Mouse (Mus musculus) kidney, embryonic 14.5 days (tissue): ENCODE measurements around the gene Tspan11. TPM values are rescaled to one million over a fixed set of nuclear protein-coding genes. Genes with fewer than 3 reads are reported as not detected.

Source experiments
- ATAC-seq: fragments of 200-750 bp; cut with Nextera tagmentation; 2 replicates; pipeline ENCODE4 v1.8.0; 2017; ENCODE audit warnings: moderate number of reproducible peaks, mild to moderate bottlenecking, moderate TSS enrichment, moderate library complexity; ENCODE audit not compliant: low FRiP score, low TSS enrichment
- H3K27ac ChIP-seq: fragments of 300-500 bp; sonication (generic); 2 replicates; pipeline ENCODE4 v1.5.1; 2014; ENCODE audit warnings: low read depth, mild to moderate bottlenecking, low read length, moderate library complexity, mixed read lengths
- H3K27me3 ChIP-seq: fragments of 300-500 bp; sonication (generic); 2 replicates; pipeline ENCODE4 v1.6.1; 2014; ENCODE audit warnings: mild to moderate bottlenecking, low read length; ENCODE audit not compliant: control insufficient read depth, insufficient read depth
- H3K36me3 ChIP-seq: fragments of 300-500 bp; sonication (generic); 2 replicates; pipeline ENCODE4 v1.6.1; 2014; ENCODE audit warnings: low read length, mixed read lengths; ENCODE audit not compliant: control insufficient read depth, insufficient read depth
- H3K4me1 ChIP-seq: fragments of 300-500 bp; sonication (generic); 2 replicates; pipeline ENCODE4 v1.6.1; 2014; ENCODE audit warnings: low read length, mixed read lengths; ENCODE audit not compliant: control insufficient read depth, insufficient read depth
- H3K4me2 ChIP-seq: fragments of 300-500 bp; sonication (generic); replicated peaks from 2 replicates; pipeline ENCODE4 v1.6.1; 2014; ENCODE audit warnings: low read depth, mild to moderate bottlenecking, low read length
- H3K4me3 ChIP-seq: fragments of 300-500 bp; sonication (generic); 2 replicates; pipeline ENCODE4 v1.5.1; 2014; ENCODE audit warnings: mild to moderate bottlenecking, low read length
- H3K9ac ChIP-seq: fragments of 300-500 bp; sonication (generic); 2 replicates; pipeline ENCODE4 v1.6.1; 2014; ENCODE audit warnings: low read depth, mild to moderate bottlenecking, low read length, moderate library complexity
- H3K9me3 ChIP-seq: fragments of 300-500 bp; sonication (generic); 2 replicates; pipeline ENCODE4 v1.6.1; 2016; ENCODE audit warnings: low read length; ENCODE audit not compliant: control insufficient read depth
- WGBS: fragments of 180-500 bp; shearing (Covaris S2); extraction: QIAGEN DNeasy Blood & Tissue Kit; methylation state at CpG from one replicate; pipeline ENCODE4 v1.1.7; 2014; 5-methylcytosine and 5-hydroxymethylcytosine counted together
- polyA plus RNA-seq: library from polyadenylated mRNA; unstranded; fragments of >200 nt; fragmentation: Nextera tagmentation; extraction: Ambion mirVana; gene quantifications from 2 replicates; pipeline ENCODE4 v1.2.1, GENCODE M21; 2014

Tspan11 gene
- polyA plus RNA-seq, 1 experiment from 2014 or later: 5.0 TPM

- no peak for ATAC-seq
- Histone ChIP-seq H3K9me3 (no peaks in the 10 kb centered on the region), H3K36me3 (no peaks in the 10 kb centered on the region), H3K4me1 (no peaks in the 10 kb centered on the region), H3K4me2 (no peak overlapping the region), H3K27me3 (no peaks in the 10 kb centered on the region), H3K9ac (no peak overlapping the region), H3K4me3 (no peak overlapping the region), H3K27ac (no peak overlapping the region)
- WGBS: 46% methylated on average over 6 of the region's 6 CpGs
Measured at GRCm38 (mm10) chr6:127894999-127895398, 7.6 kb downstream of the Tspan11 start.

- Histone ChIP-seq H3K36me3 (no peaks in the 10 kb centered on the region), H3K4me2 (no peak overlapping the region), H3K27me3 (no peaks in the 10 kb centered on the region), H3K9me3 (no peaks in the 10 kb centered on the region), H3K27ac (no peak overlapping the region), H3K4me1 (no peaks in the 10 kb centered on the region), H3K4me3 (no peak overlapping the region), H3K9ac (no peak overlapping the region)
- WGBS: 89% methylated on average over 3 of the region's 3 CpGs
- no peak for ATAC-seq
Measured at GRCm38 (mm10) chr6:127896425-127896824, 9.0 kb downstream of the Tspan11 start.

- no peak overlapping the region for H3K4me3 ChIP-seq
Measured at GRCm38 (mm10) chr6:127897342-127897741, 10.0 kb downstream of the Tspan11 start.

GRCm38 (mm10) chr6:127900062-127900461 is 12.7 kb downstream of the Tspan11 start:
- H3K9me3 ChIP-seq: 0 out of 2 replicates have a peak, but pooled peaks cover under 1% of the 10 kb centered on the region
- no peaks in the 10 kb centered on the region for H3K36me3 ChIP-seq
- no peak overlapping the region for H3K4me2 ChIP-seq
- ATAC-seq: no peak
- H3K4me3 ChIP-seq: no peak overlapping the region
- H3K9ac ChIP-seq: no peak overlapping the region
- no peak overlapping the region for H3K27ac ChIP-seq
- 90% methylated on average over 6 of the region's 6 CpGs for WGBS
- no peaks in the 10 kb centered on the region for H3K27me3 ChIP-seq
- 0 out of 2 replicates have a peak, but pooled peaks cover 5% of the 10 kb centered on the region for H3K4me1 ChIP-seq

More at GRCm38 (mm10) chr6:127897342-127897741, 10.0 kb downstream of the Tspan11 start:
- no peak overlapping the region for H3K27ac ChIP-seq
- H3K4me2 ChIP-seq: no peak overlapping the region
- H3K36me3 ChIP-seq: no peaks in the 10 kb centered on the region
- no peak overlapping the region for H3K9ac ChIP-seq
- H3K4me1 ChIP-seq: 0 out of 2 replicates have a peak, but pooled peaks cover 5% of the 10 kb centered on the region
- no peak for ATAC-seq
- 87% methylated on average over 3 of the region's 3 CpGs for WGBS
- no peaks in the 10 kb centered on the region for H3K9me3 ChIP-seq
- no peaks in the 10 kb centered on the region for H3K27me3 ChIP-seq

- H3K4me1 ChIP-seq: 0 out of 2 replicates have a peak, but pooled peaks cover 5% of the 10 kb centered on the region
- ATAC-seq: no peak
- no peak overlapping the region for H3K9ac ChIP-seq
- no peak overlapping the region for H3K4me3 ChIP-seq
- no peak overlapping the region for H3K4me2 ChIP-seq
- 86% methylated on average over 3 of the region's 3 CpGs for WGBS
- H3K36me3 ChIP-seq: no peaks in the 10 kb centered on the region
- 0 out of 2 replicates have a peak, but pooled peaks cover 2% of the 10 kb centered on the region for H3K9me3 ChIP-seq
- H3K27me3 ChIP-seq: no peaks in the 10 kb centered on the region
- no peak overlapping the region for H3K27ac ChIP-seq
Measured at GRCm38 (mm10) chr6:127901261-127901660, 13.9 kb downstream of the Tspan11 start.

- H3K27me3 ChIP-seq: no peaks in the 10 kb centered on the region
- no peaks in the 10 kb centered on the region for H3K36me3 ChIP-seq
- WGBS: 81% methylated on average over 5 of the region's 5 CpGs
- ATAC-seq: no peak
- H3K4me3 ChIP-seq: no peak overlapping the region
- no peak overlapping the region for H3K27ac ChIP-seq
- no peak overlapping the region for H3K9ac ChIP-seq
- H3K9me3 ChIP-seq: 0 out of 2 replicates have a peak, but pooled peaks cover 2% of the 10 kb centered on the region
- H3K4me1 ChIP-seq: 0 out of 2 replicates have a peak, but pooled peaks cover 5% of the 10 kb centered on the region
- H3K4me2 ChIP-seq: no peak overlapping the region
Measured at GRCm38 (mm10) chr6:127901669-127902068, 14.3 kb downstream of the Tspan11 start.

GRCm38 (mm10) chr6:127902559-127902958 is 15.2 kb downstream of the Tspan11 start:
- 82% methylated on average over 8 of the region's 8 CpGs for WGBS
- Histone ChIP-seq H3K27ac (no peak overlapping the region), H3K27me3 (no peaks in the 10 kb centered on the region), H3K36me3 (no peaks in the 10 kb centered on the region), H3K4me2 (no peak overlapping the region), H3K4me3 (no peak overlapping the region), H3K9me3 (0 out of 2 replicates have a peak, but pooled peaks cover 2% of the 10 kb centered on the region), H3K9ac (no peak overlapping the region), H3K4me1 (0 out of 2 replicates have a peak, but pooled peaks cover 5% of the 10 kb centered on the region)
- ATAC-seq: no peak

GRCm38 (mm10) chr6:127910638-127911037 is 23.2 kb downstream of the Tspan11 start:
- Histone ChIP-seq H3K36me3 (no peaks in the 10 kb centered on the region), H3K9ac (no peak overlapping the region), H3K27me3 (no peaks in the 10 kb centered on the region), H3K4me2 (no peak overlapping the region), H3K4me3 (no peak overlapping the region), H3K27ac (no peak overlapping the region), H3K4me1 (no peaks in the 10 kb centered on the region), H3K9me3 (no peaks in the 10 kb centered on the region)
- WGBS: 89% methylated on average over 4 of the region's 4 CpGs
- ATAC-seq: no peak

GRCm38 (mm10) chr6:127911687-127912086 is 24.3 kb downstream of the Tspan11 start:
- no peak overlapping the region for H3K9ac ChIP-seq
- no peaks in the 10 kb centered on the region for H3K27me3 ChIP-seq
- H3K36me3 ChIP-seq: no peaks in the 10 kb centered on the region
- 0 out of 2 replicates have a peak, but pooled peaks cover under 1% of the 10 kb centered on the region for H3K4me1 ChIP-seq
- WGBS: 79% methylated on average over 4 of the region's 4 CpGs
- no peaks in the 10 kb centered on the region; the same call in 1 of the 2 replicates for H3K9me3 ChIP-seq
- ATAC-seq: no peak
- H3K4me2 ChIP-seq: no peak overlapping the region
- no peak overlapping the region for H3K27ac ChIP-seq
- H3K4me3 ChIP-seq: no peak overlapping the region
